Mouse (Mus musculus) CD4-positive, CD25-positive, alpha-beta regulatory T cell, adult 2 months (primary cell): ENCODE measurements at regions not wholly inside any gene's neighbourhood (a gene's known extent, or its start where the extent isn't known, plus 50 kb on each side); places are given as distances from the start of the nearest gene placed in this dataset.

Source experiments
- DNase-seq: peaks from one replicate; pipeline ENCODE4 v3.0.0-alpha.2; 2012; ENCODE audit warnings: low read depth, low spot score

- DNase-seq, result no peak
These were observed 357.8 kb upstream of the Arglu1 start for GRCm38 (mm10) chr8:9048116-9048515.

- no peak for DNase-seq
These were observed 352.8 kb upstream of the Arglu1 start for GRCm38 (mm10) chr8:9042835-9043792.

GRCm38 (mm10) chr8:9029156-9029555, 338.8 kb upstream of the Arglu1 start:
- no peak for DNase-seq

GRCm38 (mm10) chr8:9027672-9028071, 337.4 kb upstream of the Arglu1 start:
- no peak for DNase-seq

GRCm38 (mm10) chr8:9025872-9026271, 335.6 kb upstream of the Arglu1 start:
- DNase-seq, result no peak

GRCm38 (mm10) chr8:9025378-9025777, 335.1 kb upstream of the Arglu1 start:
- DNase-seq, result no peak

GRCm38 (mm10) chr8:9020744-9021143, 330.4 kb upstream of the Arglu1 start:
- DNase-seq, result no peak

GRCm38 (mm10) chr8:9020180-9020579, 329.9 kb upstream of the Arglu1 start:
- DNase-seq, result no peak

GRCm38 (mm10) chr8:9011785-9012510, 321.6 kb upstream of the Arglu1 start:
- no peak for DNase-seq

- DNase-seq, result no peak
These were observed 317.9 kb upstream of the Arglu1 start for GRCm38 (mm10) chr8:9008006-9008780.

- no peak for DNase-seq
These were observed 309.6 kb upstream of the Arglu1 start for GRCm38 (mm10) chr8:8999914-9000313.

- DNase-seq, result no peak
These were observed 307.3 kb upstream of the Arglu1 start for GRCm38 (mm10) chr8:8997621-8998020.

- DNase-seq, result no peak
These were observed 304.4 kb upstream of the Arglu1 start for GRCm38 (mm10) chr8:8994596-8995189.

- no peak for DNase-seq
These were observed 303.7 kb upstream of the Arglu1 start for GRCm38 (mm10) chr8:8994008-8994407.

GRCm38 (mm10) chr8:8992461-8993032, 302.2 kb upstream of the Arglu1 start:
- DNase-seq, result peak; percentile 67

GRCm38 (mm10) chr8:8991026-8991425, 300.7 kb upstream of the Arglu1 start:
- DNase-seq, result no peak

GRCm38 (mm10) chr8:8986068-8986467, 295.7 kb upstream of the Arglu1 start:
- DNase-seq, result no peak

- DNase-seq, result peak; percentile 53
These were observed 295.1 kb upstream of the Arglu1 start for GRCm38 (mm10) chr8:8985395-8985794.

GRCm38 (mm10) chr8:8984829-8985251, 294.5 kb upstream of the Arglu1 start:
- DNase-seq, result peak; percentile 18

- DNase-seq, result peak; percentile 3
These were observed 294.0 kb upstream of the Arglu1 start for GRCm38 (mm10) chr8:8984159-8984828.
